Comparison of ENCODE assay signal across 10 mouse cellular contexts in the genomic region with DNA sequence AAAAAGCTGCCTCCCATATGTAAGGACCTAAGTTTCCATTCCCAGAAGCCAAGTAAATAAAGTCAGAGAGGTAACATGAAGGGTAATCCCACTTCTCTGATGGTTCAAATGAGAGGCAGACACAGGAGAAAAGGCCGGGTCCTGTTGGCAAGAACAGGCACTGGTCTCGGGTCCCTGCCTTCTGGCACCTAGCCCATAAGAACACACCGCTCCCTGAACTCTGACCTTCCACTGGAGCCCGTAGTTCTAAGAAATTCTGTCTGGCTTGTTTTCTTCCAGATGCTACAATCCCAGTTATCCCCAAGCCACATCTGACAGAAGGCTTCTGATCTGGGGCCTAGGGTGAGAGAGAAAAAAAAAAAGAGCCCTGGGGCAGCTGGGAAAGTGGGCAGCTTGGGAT. TPM values are rescaled to one million over a fixed set of nuclear protein-coding genes. Genes with fewer than 3 reads are reported as not detected.
DNase-seq lines count a peak whose midpoint lies in the region; ATAC-seq lines count a peak whose summit lies in the region.
"Had no signal": no experiment of that assay in that cellular context is flagged by ENCODE, and none has a peak within 500 bp of the region (broad histone marks: within the 10 kb centered on the region; RNA-seq: fewer than 3 reads in every experiment).

No protein-coding gene starts in this region.

- H3K9me3 ChIP-seq in heart, embryonic 11.5 days (replicated peaks; ENCODE audit: control insufficient read depth, low read length): no peaks in the 10 kb centered on the region
- no peaks in the 10 kb centered on the region for H3K9me3 ChIP-seq in neural tube, embryonic 12.5 days
- H3K9me3 ChIP-seq in kidney, embryonic 15.5 days (replicated peaks): no peaks in the 10 kb centered on the region
- no peaks in the 10 kb centered on the region for H3K9me3 ChIP-seq in stomach, embryonic 15.5 days

- peak overlapping the region; percentile 46 for H3K27ac ChIP-seq in heart, embryonic 11.5 days (ENCODE audit: low read depth, low read length)
- H3K27ac ChIP-seq in neural tube, embryonic 12.5 days: no peak overlapping the region
- peak overlapping the region; percentile 66 for H3K27ac ChIP-seq in kidney, embryonic 15.5 days
- peak overlapping the region; percentile 65 for H3K27ac ChIP-seq in stomach, embryonic 15.5 days

- ATAC-seq in heart, embryonic 11.5 days (replicated peaks; ENCODE audit: insufficient number of reproducible peaks, low FRiP score, low TSS enrichment): no peak
- ATAC-seq in neural tube, embryonic 12.5 days (ENCODE audit: low FRiP score, low read depth): no peak
- no peak for ATAC-seq in kidney, embryonic 15.5 days (replicated peaks; ENCODE audit: low FRiP score)
- ATAC-seq in stomach, embryonic 15.5 days (ENCODE audit: insufficient read depth, low FRiP score, low read depth): no peak

- 72% methylated on average over 4 of the region's 4 CpGs for whole genome bisulfite sequencing in heart, embryonic 11.5 days (ENCODE audit: insufficient replicate concordance)
- 74% methylated on average over 4 of the region's 4 CpGs for WGBS in neural tube, embryonic 12.5 days
- 61% methylated on average over 4 of the region's 4 CpGs for WGBS in kidney, embryonic 15.5 days
- 56% methylated on average over 4 of the region's 4 CpGs for WGBS in stomach, embryonic 15.5 days

- H3K36me3 ChIP-seq in heart, embryonic 11.5 days (ENCODE audit: control insufficient read depth, insufficient read depth, low read length): no peaks in the 10 kb centered on the region
- no peaks in the 10 kb centered on the region for H3K36me3 ChIP-seq in neural tube, embryonic 12.5 days
- H3K36me3 ChIP-seq in kidney, embryonic 15.5 days: peaks cover 4% of the 10 kb centered on the region; the same call in 1 of the 2 replicates
- peaks cover 3% of the 10 kb centered on the region; the same call in 1 of the 2 replicates for H3K36me3 ChIP-seq in stomach, embryonic 15.5 days

- peak overlapping the region; percentile 23 for H3K4me2 ChIP-seq in heart, embryonic 11.5 days
- H3K4me2 ChIP-seq in neural tube, embryonic 12.5 days (replicated peaks): 0 out of 2 replicates have a peak overlapping the region, but pooled peaks have one; percentile 12
- H3K4me2 ChIP-seq in kidney, embryonic 15.5 days: no peak overlapping the region
- H3K4me2 ChIP-seq in stomach, embryonic 15.5 days: peak overlapping the region; percentile 11

- H3K4me1 ChIP-seq in heart, embryonic 11.5 days (ENCODE audit: control insufficient read depth, insufficient read depth, low read length): peaks cover 46% of the 10 kb centered on the region
- peaks cover 25% of the 10 kb centered on the region for H3K4me1 ChIP-seq in neural tube, embryonic 12.5 days
- H3K4me1 ChIP-seq in kidney, embryonic 15.5 days: peaks cover 28% of the 10 kb centered on the region
- peaks cover 26% of the 10 kb centered on the region for H3K4me1 ChIP-seq in stomach, embryonic 15.5 days

- no peaks in the 10 kb centered on the region for H3K27me3 ChIP-seq in heart, embryonic 11.5 days (ENCODE audit: control insufficient read depth, insufficient read depth, low read length)
- no peaks in the 10 kb centered on the region for H3K27me3 ChIP-seq in neural tube, embryonic 12.5 days (replicated peaks)
- no peaks in the 10 kb centered on the region for H3K27me3 ChIP-seq in kidney, embryonic 15.5 days
- no peaks in the 10 kb centered on the region for H3K27me3 ChIP-seq in stomach, embryonic 15.5 days (replicated peaks)

- intact Hi-C loops in heart, postnatal 10 days (cut with DNase I): loop anchor here (5.0 kb wide), 1 partner anchor 34 kb away; a partner anchor contains a TSS

- DNase-seq in heart, postnatal 10 days: no peak
- DNase-seq in neural tube, embryonic 10.5 days (ENCODE audit: extremely low spot score, low spot score): no peak
- DNase-seq in adrenal gland, postnatal 36 days: no peak
- DNase-seq in left cerebral cortex, adult 11 months (ENCODE audit: low spot score): no peak

- H3K4me3 ChIP-seq in heart, embryonic 11.5 days (ENCODE audit: low read depth, low read length): no peak overlapping the region
- H3K4me3 ChIP-seq in neural tube, embryonic 12.5 days: no peak overlapping the region
- H3K4me3 ChIP-seq in kidney, embryonic 15.5 days (replicated peaks): no peak overlapping the region
- H3K4me3 ChIP-seq in stomach, embryonic 15.5 days (replicated peaks): no peak overlapping the region
- H3K4me3 ChIP-seq: erythroblast, embryonic 14.5 days had no signal

- H3K9ac ChIP-seq in heart, embryonic 11.5 days (ENCODE audit: low read depth, low read length): no peak overlapping the region
- no peak overlapping the region for H3K9ac ChIP-seq in neural tube, embryonic 12.5 days
- H3K9ac ChIP-seq in kidney, embryonic 15.5 days: no peak overlapping the region
- no peak overlapping the region for H3K9ac ChIP-seq in stomach, embryonic 15.5 days

RNA-seq across cellular contexts. Expression of a gene that starts 34.7 kb away (rescaled TPM):
- polyA plus RNA-seq in heart, embryonic 11.5 days (2014; fragmentation: Nextera tagmentation; extraction: Ambion mirVana): 24.9 and 27.0 TPM in 2 replicates
- 1 to 10 TPM; 6.2 to 6.3 TPM for total RNA-seq in heart, postnatal 10 days (2021)
- 65.0 and 68.0 TPM in 2 replicates for polyA plus RNA-seq in neural tube, embryonic 12.5 days (2016; fragmentation: Nextera tagmentation; extraction: Ambion mirVana)
- polyA plus RNA-seq in kidney, embryonic 15.5 days (2015; fragmentation: Nextera tagmentation; extraction: Ambion mirVana): 99.9 and 104 TPM in 2 replicates
- polyA plus RNA-seq in stomach, embryonic 15.5 days (2015; fragmentation: Nextera tagmentation; extraction: Ambion mirVana): 96.7 and 104 TPM in 2 replicates
- total RNA-seq in adrenal gland, postnatal 36 days (2021): 100 to 1,000 TPM; 190 to 480 TPM
- total RNA-seq: megakaryocyte-erythroid progenitor cell, adult 5-6 weeks had no signal
- polyA plus RNA-seq: erythroblast, embryonic 14.5 days had no signal

RNA-seq across cellular contexts. Expression of a gene that starts 35.7 kb away (rescaled TPM):
- polyA plus RNA-seq in heart, embryonic 11.5 days (2014; fragmentation: Nextera tagmentation; extraction: Ambion mirVana): 59.6 and 62.7 TPM in 2 replicates
- total RNA-seq in heart, postnatal 10 days (2021): 10 to 100 TPM; 46.2 to 53.5 TPM
- 122 and 131 TPM in 2 replicates for polyA plus RNA-seq in neural tube, embryonic 12.5 days (2016; fragmentation: Nextera tagmentation; extraction: Ambion mirVana)
- polyA plus RNA-seq in kidney, embryonic 15.5 days (2015; fragmentation: Nextera tagmentation; extraction: Ambion mirVana): 114 and 117 TPM in 2 replicates
- 87.8 and 91.4 TPM in 2 replicates for polyA plus RNA-seq in stomach, embryonic 15.5 days (2015; fragmentation: Nextera tagmentation; extraction: Ambion mirVana)
- 10 to 100 TPM; 65.6 to 68.6 TPM for total RNA-seq in adrenal gland, postnatal 36 days (2021)
